Mouse (Mus musculus) heart, adult 2 months (tissue): ENCODE measurements around the gene Cp.
"Not testable (repeated sequence)": the region's sequence is repeated elsewhere in the genome, so short reads cannot be mapped to it uniquely, and the experiment has no call there.

Experiments used
- CTCF ChIP-seq: fragments of 200-600 bp; IDR thresholded peaks from 2 replicates; pipeline ENCODE4 v1.8.1; 2022; ENCODE audit warnings: antibody characterized with exemption, mild to moderate bottlenecking, moderate library complexity
- POLR2A ChIP-seq: fragments of 200-500 bp; IDR thresholded peaks from 2 replicates; pipeline ENCODE4 v1.6.1; 2011; ENCODE audit warnings: mild to moderate bottlenecking, low read depth, low read length, control low read depth; ENCODE audit not compliant: insufficient read depth

DNA sequence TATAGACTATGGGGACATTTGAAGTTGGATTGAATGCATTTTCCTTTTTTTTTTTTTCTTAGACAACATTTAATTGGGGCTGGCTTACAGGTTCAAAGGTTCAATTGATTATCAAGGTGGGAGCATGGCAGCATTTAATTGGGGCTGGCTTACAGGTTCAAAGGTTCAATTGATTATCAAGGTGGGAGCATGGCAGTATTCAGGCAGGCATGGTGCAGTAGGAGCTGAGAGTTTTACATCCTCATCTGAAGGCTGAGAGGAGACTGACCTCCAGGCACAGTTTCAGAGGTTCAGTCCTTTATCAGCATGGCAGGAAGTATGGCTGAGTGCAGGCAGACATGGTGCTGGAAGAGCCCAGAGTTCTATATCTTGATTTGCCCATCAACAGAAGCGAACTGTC lies 7.5 kb upstream of the Cp start:
- not testable (repeated sequence) for TF ChIP-seq CTCF, POLR2A
